Mouse (Mus musculus): Measurements from ENCODE around the gene Tcf7.

- TF ChIP-seq GATA1 (IDR thresholded peaks at IDR 0.05; ENCODE audit: borderline replicate concordance, low read length) = no peak
- TF ChIP-seq FLI1 (IDR thresholded peaks at IDR 0.05; ENCODE audit: low read length) = no peak
Observed at GRCm38 (mm10) chr11:52223968-52224682, 58.7 kb downstream of the Tcf7 start.

Data from megakaryocyte, embryonic 14.5 days (primary cell).